Mouse (Mus musculus) G1E-ER4 (cell line): Measurements from ENCODE around the gene Car14. TPM values are rescaled to one million over a fixed set of nuclear protein-coding genes. Genes with fewer than 3 reads are reported as not detected.
"Not testable (repeated sequence)": the region's sequence is repeated elsewhere in the genome, so short reads cannot be mapped to it uniquely, and the experiment has no call there.

ENCODE experiments used
- GATA1 ChIP-seq: IDR thresholded peaks from one replicate; pipeline ENCODE4 v1.8.0; 2012; ENCODE audit warnings: low read length, inconsistent platforms
- polyA plus RNA-seq: library from polyadenylated mRNA; stranded (reverse); fragments of >175 nt; gene quantifications from 2 replicates; pipeline ENCODE4 v1.2.3, GENCODE M21; 2012

Gene Car14
- polyA plus RNA-seq, 1 experiment = not detected

- TF ChIP-seq GATA1 = no peak
Observed at GRCm38 (mm10) chr3:95901616-95902372, 2.7 kb downstream of the Car14 start.

- TF ChIP-seq GATA1 = no peak
Observed at GRCm38 (mm10) chr3:95899800-95900524, 4.5 kb downstream of the Car14 start.

GRCm38 (mm10) chr3:95894317-95895160 lies 10.0 kb downstream of the Car14 start:
- no peak for TF ChIP-seq GATA1

GRCm38 (mm10) chr3:95893606-95894316 lies 10.7 kb downstream of the Car14 start, which contains the start of gene Aph1a:
Gene Aph1a, plus strand, starts transcription at chr3:95893969.
- TF ChIP-seq GATA1 = not testable (repeated sequence)

- TF ChIP-seq GATA1 = no peak
Observed at GRCm38 (mm10) chr3:95893126-95893525, 11.4 kb downstream of the Car14 start.

GRCm38 (mm10) chr3:95892066-95893052 lies 12.1 kb downstream of the Car14 start:
- no peak for TF ChIP-seq GATA1

- no peak for TF ChIP-seq GATA1
Observed at GRCm38 (mm10) chr3:95891211-95892065, 13.1 kb downstream of the Car14 start, which contains the start of gene BC028528. Gene BC028528, minus strand, starts transcription at chr3:95892005.

GRCm38 (mm10) chr3:95889664-95890063 lies 14.8 kb downstream of the Car14 start:
- TF ChIP-seq GATA1 = no peak

GRCm38 (mm10) chr3:95887596-95887995 lies 16.9 kb downstream of the Car14 start:
- no peak for TF ChIP-seq GATA1

- TF ChIP-seq GATA1 = no peak
Observed at GRCm38 (mm10) chr3:95884400-95884799, 20.1 kb downstream of the Car14 start.

GRCm38 (mm10) chr3:95882816-95883425 lies 21.6 kb downstream of the Car14 start:
- no peak for TF ChIP-seq GATA1

GRCm38 (mm10) chr3:95881979-95882815 lies 22.3 kb downstream of the Car14 start, which contains the start of gene Ciart:
Gene Ciart, minus strand, starts transcription at chr3:95882251.
- TF ChIP-seq GATA1 = no peak
